Mouse (Mus musculus): ENCODE data around the gene C530025M09Rik. TPM values are rescaled to one million over a fixed set of nuclear protein-coding genes. Genes with fewer than 3 reads are reported as not detected.

C530025M09Rik gene
- polyA plus RNA-seq, 2 experiments from 2014 or later: not detected

DNA sequence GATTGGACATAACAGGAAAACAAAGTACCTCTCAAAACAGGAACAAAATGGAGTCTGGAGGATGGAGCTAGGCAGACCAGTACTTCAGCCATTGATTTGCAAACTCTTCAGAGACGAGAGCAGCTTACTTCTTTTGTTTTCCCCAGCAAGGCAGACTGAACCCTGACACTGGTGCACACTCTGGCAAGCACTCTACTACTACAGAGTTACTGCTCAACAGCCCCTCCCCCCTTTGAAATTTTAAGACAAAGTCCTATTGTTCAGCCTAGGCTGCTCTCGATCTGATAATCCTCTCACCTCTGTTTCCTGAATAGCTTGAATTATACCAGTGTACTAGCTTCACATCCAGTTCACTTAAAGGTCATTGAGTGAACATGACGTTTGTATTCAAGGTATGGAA, 32.4 kb downstream of the C530025M09Rik start:
- no peak for ATAC-seq

Other genes with a start within 250 kb of the C530025M09Rik start
- not detected for gene Syndig1, start 2.0 kb downstream of the C530025M09Rik start, polyA plus RNA-seq (2017; shearing (Covaris generic))

Data from CD4-positive, CD25-positive, alpha-beta regulatory T cell, adult 4 months (primary cell).